Mouse (Mus musculus): ENCODE data around the gene Mmd2. TPM values are rescaled to one million over a fixed set of nuclear protein-coding genes. Genes with fewer than 3 reads are reported as not detected.

The Mmd2 gene
- polyA plus RNA-seq, 1 experiment from 2014 or later = 1.7 TPM

GRCm38 (mm10) chr5:142546344-142546743, 62.3 kb downstream of the Mmd2 start:
- WGBS = 25% methylated on average over 5 of the region's 5 CpGs
- no peak overlapping the region for H3K27ac ChIP-seq (ENCODE audit: low read depth)
- H3K4me3 ChIP-seq (ENCODE audit: low read depth, low read length) = no peak overlapping the region
- H3K27me3 ChIP-seq (replicated peaks; ENCODE audit: control insufficient read depth, insufficient read depth, low read length) = 0 out of 2 replicates have a peak, but pooled peaks cover 2% of the 10 kb centered on the region
- H3K9ac ChIP-seq (ENCODE audit: low read length) = no peak overlapping the region
- ATAC-seq (replicated peaks; ENCODE audit: low FRiP score, low TSS enrichment, low read depth) (no peak), DNase-seq (ENCODE audit: low spot score) (no peak)
- peaks cover 12% of the 10 kb centered on the region for H3K4me1 ChIP-seq (replicated peaks; ENCODE audit: control insufficient read depth, insufficient read depth, low read length)
- no peaks in the 10 kb centered on the region for H3K9me3 ChIP-seq (ENCODE audit: control insufficient read depth, low read length)
- no peak overlapping the region for H3K4me2 ChIP-seq (ENCODE audit: low read length)
- no peaks in the 10 kb centered on the region for H3K36me3 ChIP-seq (ENCODE audit: control insufficient read depth, insufficient read depth, low read length)

- Histone ChIP-seq H3K27me3 (replicated peaks; ENCODE audit: control insufficient read depth, insufficient read depth, low read length) (0 out of 2 replicates have a peak, but pooled peaks cover 2% of the 10 kb centered on the region), H3K9me3 (ENCODE audit: control insufficient read depth, low read length) (no peaks in the 10 kb centered on the region), H3K27ac (ENCODE audit: low read depth) (no peak overlapping the region), H3K9ac (ENCODE audit: low read length) (no peak overlapping the region), H3K4me3 (ENCODE audit: low read depth, low read length) (no peak overlapping the region), H3K36me3 (ENCODE audit: control insufficient read depth, insufficient read depth, low read length) (no peaks in the 10 kb centered on the region), H3K4me2 (ENCODE audit: low read length) (no peak overlapping the region), H3K4me1 (replicated peaks; ENCODE audit: control insufficient read depth, insufficient read depth, low read length) (peaks cover 11% of the 10 kb centered on the region)
- WGBS = 55% methylated on average over 5 of the region's 5 CpGs
- no peak for ATAC-seq (replicated peaks; ENCODE audit: low FRiP score, low TSS enrichment, low read depth)
- no peak for DNase-seq (ENCODE audit: low spot score)
Observed at GRCm38 (mm10) chr5:142545014-142545795, 63.4 kb downstream of the Mmd2 start.

GRCm38 (mm10) chr5:142537286-142537685, 71.3 kb downstream of the Mmd2 start:
- no peak overlapping the region for H3K4me3 ChIP-seq (ENCODE audit: low read depth, low read length)
- DNase-seq (ENCODE audit: low spot score) = no peak
- H3K4me2 ChIP-seq (ENCODE audit: low read length) = no peak overlapping the region
- no peaks in the 10 kb centered on the region for H3K4me1 ChIP-seq (replicated peaks; ENCODE audit: control insufficient read depth, insufficient read depth, low read length)
- H3K9ac ChIP-seq (ENCODE audit: low read length) = no peak overlapping the region
- no peak overlapping the region for H3K27ac ChIP-seq (ENCODE audit: low read depth)
- H3K27me3 ChIP-seq (replicated peaks; ENCODE audit: control insufficient read depth, insufficient read depth, low read length) = no peaks in the 10 kb centered on the region
- no peaks in the 10 kb centered on the region for H3K36me3 ChIP-seq (ENCODE audit: control insufficient read depth, insufficient read depth, low read length)
- no peak for ATAC-seq (replicated peaks; ENCODE audit: low FRiP score, low TSS enrichment, low read depth)
- no peaks in the 10 kb centered on the region for H3K9me3 ChIP-seq (ENCODE audit: control insufficient read depth, low read length)
- WGBS = 87% methylated on average over 3 of the region's 3 CpGs

- no peak for DNase-seq (ENCODE audit: low spot score)
- Histone ChIP-seq H3K4me3 (ENCODE audit: low read depth, low read length) (no peak overlapping the region), H3K36me3 (ENCODE audit: control insufficient read depth, insufficient read depth, low read length) (no peaks in the 10 kb centered on the region), H3K27ac (ENCODE audit: low read depth) (no peak overlapping the region), H3K27me3 (replicated peaks; ENCODE audit: control insufficient read depth, insufficient read depth, low read length) (0 out of 2 replicates have a peak, but pooled peaks cover 6% of the 10 kb centered on the region), H3K9me3 (ENCODE audit: control insufficient read depth, low read length) (no peaks in the 10 kb centered on the region), H3K4me1 (replicated peaks; ENCODE audit: control insufficient read depth, insufficient read depth, low read length) (no peaks in the 10 kb centered on the region), H3K4me2 (ENCODE audit: low read length) (no peak overlapping the region), H3K9ac (ENCODE audit: low read length) (no peak overlapping the region)
- WGBS = 66% methylated on average over 4 of the region's 4 CpGs
- no peak for ATAC-seq (replicated peaks; ENCODE audit: low FRiP score, low TSS enrichment, low read depth)
Observed at GRCm38 (mm10) chr5:142535388-142535787, 73.2 kb downstream of the Mmd2 start.

- H3K4me3 ChIP-seq (ENCODE audit: low read depth, low read length) = no peak within 1 kb of the TSS
- H3K27ac ChIP-seq (ENCODE audit: low read depth) = no peak within 1 kb of the TSS
- 42% methylated on average over 41 of the region's 41 CpGs for WGBS
- no peak within 1 kb of the TSS for H3K9ac ChIP-seq (ENCODE audit: low read length)
- H3K9me3 ChIP-seq (ENCODE audit: control insufficient read depth, low read length) = no peaks in the 10 kb centered on the region
- no peak for ATAC-seq (replicated peaks; ENCODE audit: low FRiP score, low TSS enrichment, low read depth)
- no peaks in the 10 kb centered on the region for H3K36me3 ChIP-seq (ENCODE audit: control insufficient read depth, insufficient read depth, low read length)
- peak within 1 kb of the TSS; percentile 31 for H3K4me2 ChIP-seq (ENCODE audit: low read length)
- DNase-seq (ENCODE audit: low spot score) = no peak
- H3K27me3 ChIP-seq (replicated peaks; ENCODE audit: control insufficient read depth, insufficient read depth, low read length) = 0 out of 2 replicates have a peak, but pooled peaks cover 14% of the 10 kb centered on the region
- H3K4me1 ChIP-seq (replicated peaks; ENCODE audit: control insufficient read depth, insufficient read depth, low read length) = 0 out of 2 replicates have a peak, but pooled peaks cover 3% of the 10 kb centered on the region
Observed at GRCm38 (mm10) chr5:142529915-142530314, 78.7 kb downstream of the Mmd2 start, which contains the start of gene Papolb. Gene Papolb, minus strand, starts transcription at chr5:142530076.

GRCm38 (mm10) chr5:142524711-142525464, 83.7 kb downstream of the Mmd2 start:
- Histone ChIP-seq H3K27me3 (replicated peaks; ENCODE audit: control insufficient read depth, insufficient read depth, low read length) (0 out of 2 replicates have a peak, but pooled peaks cover 5% of the 10 kb centered on the region), H3K4me1 (replicated peaks; ENCODE audit: control insufficient read depth, insufficient read depth, low read length) (peaks cover 3% of the 10 kb centered on the region; the same call in 1 of the 2 replicates), H3K27ac (ENCODE audit: low read depth) (peak overlapping the region; percentile 73), H3K9ac (ENCODE audit: low read length) (no peak overlapping the region), H3K4me3 (ENCODE audit: low read depth, low read length) (no peak overlapping the region), H3K36me3 (ENCODE audit: control insufficient read depth, insufficient read depth, low read length) (no peaks in the 10 kb centered on the region), H3K9me3 (ENCODE audit: control insufficient read depth, low read length) (no peaks in the 10 kb centered on the region), H3K4me2 (ENCODE audit: low read length) (no peak overlapping the region)
- 50% methylated on average over 8 of the region's 8 CpGs for WGBS
- ATAC-seq (replicated peaks; ENCODE audit: low FRiP score, low TSS enrichment, low read depth) (no peak), DNase-seq (ENCODE audit: low spot score) (no peak)

DNA sequence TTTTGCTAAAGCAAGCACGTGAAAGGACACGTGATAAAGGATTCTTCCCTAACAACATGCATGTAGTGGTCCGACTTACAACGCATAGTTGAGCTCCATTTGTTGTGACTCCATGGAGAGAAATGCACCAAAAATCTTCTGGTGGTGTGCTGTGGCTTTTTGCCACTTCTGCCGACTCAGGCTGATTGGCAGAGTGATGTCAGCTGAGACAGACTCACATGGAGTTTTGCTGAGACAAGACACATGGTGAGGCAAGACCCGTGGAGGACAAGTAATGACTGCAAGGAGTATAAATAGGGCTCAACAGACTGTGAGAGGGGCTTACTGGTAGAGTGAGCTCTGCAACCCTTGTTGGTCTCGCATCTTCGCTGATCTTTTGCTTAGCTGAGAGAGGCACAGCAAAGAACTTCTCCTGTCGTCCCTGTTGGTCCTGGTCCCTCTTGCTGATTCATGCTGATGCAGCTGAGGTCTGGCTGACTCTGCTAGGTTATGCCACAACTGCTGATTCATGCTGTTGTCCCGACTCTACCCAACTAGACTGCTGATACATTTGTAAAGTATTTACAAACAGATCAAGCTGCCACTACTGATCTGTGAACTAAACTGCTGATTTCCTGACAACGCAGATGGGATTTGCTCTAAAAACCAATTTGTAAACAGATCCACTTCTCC, 87.3 kb downstream of the Mmd2 start:
- WGBS = 82% methylated on average over 11 of the region's 11 CpGs
- no peaks in the 10 kb centered on the region for H3K9me3 ChIP-seq (ENCODE audit: control insufficient read depth, low read length)

GRCm38 (mm10) chr5:142520360-142520759, 88.2 kb downstream of the Mmd2 start:
- ATAC-seq (replicated peaks; ENCODE audit: low FRiP score, low TSS enrichment, low read depth) (no peak), DNase-seq (ENCODE audit: low spot score) (no peak)
- H3K27ac ChIP-seq (ENCODE audit: low read depth) = no peak overlapping the region
- no peak overlapping the region for H3K9ac ChIP-seq (ENCODE audit: low read length)
- H3K36me3 ChIP-seq (ENCODE audit: control insufficient read depth, insufficient read depth, low read length) = no peaks in the 10 kb centered on the region
- 74% methylated on average over 4 of the region's 4 CpGs for WGBS
- no peak overlapping the region for H3K4me2 ChIP-seq (ENCODE audit: low read length)
- H3K4me1 ChIP-seq (replicated peaks; ENCODE audit: control insufficient read depth, insufficient read depth, low read length) = peaks cover 6% of the 10 kb centered on the region
- no peak overlapping the region for H3K4me3 ChIP-seq (ENCODE audit: low read depth, low read length)
- H3K27me3 ChIP-seq (replicated peaks; ENCODE audit: control insufficient read depth, insufficient read depth, low read length) = no peaks in the 10 kb centered on the region
- no peaks in the 10 kb centered on the region for H3K9me3 ChIP-seq (ENCODE audit: control insufficient read depth, low read length)

More for the DNA sequence above, 87.3 kb downstream of the Mmd2 start:
- H3K4me3 ChIP-seq (ENCODE audit: low read depth, low read length) = no peak overlapping the region
- no peaks in the 10 kb centered on the region for H3K36me3 ChIP-seq (ENCODE audit: control insufficient read depth, insufficient read depth, low read length)
- ATAC-seq (replicated peaks; ENCODE audit: low FRiP score, low TSS enrichment, low read depth) (no peak), DNase-seq (ENCODE audit: low spot score) (no peak)
- no peak overlapping the region for H3K9ac ChIP-seq (ENCODE audit: low read length)
- H3K27ac ChIP-seq (ENCODE audit: low read depth) = no peak overlapping the region
- no peak overlapping the region for H3K4me2 ChIP-seq (ENCODE audit: low read length)
- peaks cover 8% of the 10 kb centered on the region for H3K4me1 ChIP-seq (replicated peaks; ENCODE audit: control insufficient read depth, insufficient read depth, low read length)
- no peaks in the 10 kb centered on the region for H3K27me3 ChIP-seq (replicated peaks; ENCODE audit: control insufficient read depth, insufficient read depth, low read length)

Measured in intestine, embryonic 14.5 days (tissue).